Mouse (Mus musculus): ENCODE measurements around the gene St7.
A peak's percentile ranks its signal among the peaks of the same experiment; 100 is the strongest.

- peak; percentile 100 for TF ChIP-seq POLR2A (IDR thresholded peaks at IDR 0.05; ENCODE audit: extremely low read depth, insufficient read depth, low read length)
- TF ChIP-seq CTCF (IDR thresholded peaks at IDR 0.05; ENCODE audit: extremely low read depth, insufficient read depth, low read length) = no peak
These were observed 56.3 kb downstream of the St7 start for GRCm38 (mm10) chr6:17748866-17749582.
